Mouse (Mus musculus) mesoderm, embryonic 11.5 days (tissue): ENCODE measurements at regions not wholly inside any gene's neighbourhood (a gene's known extent, or its start where the extent isn't known, plus 50 kb on each side); places are given as distances from the start of the nearest gene placed in this dataset.

Experiments used
- DNase-seq: peaks from one replicate; pipeline ENCODE4 v3.0.0-alpha.2; 2012; ENCODE audit warnings: low read depth, low spot score

GRCm38 (mm10) chr15:31841519-31841918, 239.9 kb downstream of the Fam173b start:
- DNase-seq, result no peak

DNA sequence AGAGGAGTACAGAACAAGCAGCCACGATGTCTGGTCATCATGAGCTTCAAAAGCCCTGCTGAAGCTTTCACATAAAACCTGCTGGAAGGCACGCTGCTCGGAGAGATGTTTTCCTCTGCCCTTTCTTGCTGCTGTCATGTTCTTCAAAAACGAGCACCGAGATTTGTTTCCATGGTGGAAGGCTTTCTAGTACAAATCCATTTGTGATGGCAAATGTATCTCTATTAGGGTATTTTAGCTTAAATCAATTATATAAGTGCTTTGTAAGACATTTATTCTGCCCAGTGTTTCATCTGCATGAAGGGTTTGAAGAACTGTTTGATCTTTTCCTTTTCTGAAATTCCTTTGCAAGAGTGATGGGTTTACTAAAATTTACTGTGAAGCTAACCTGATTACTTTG, 253.1 kb downstream of the Fam173b start:
- no peak for DNase-seq

DNA sequence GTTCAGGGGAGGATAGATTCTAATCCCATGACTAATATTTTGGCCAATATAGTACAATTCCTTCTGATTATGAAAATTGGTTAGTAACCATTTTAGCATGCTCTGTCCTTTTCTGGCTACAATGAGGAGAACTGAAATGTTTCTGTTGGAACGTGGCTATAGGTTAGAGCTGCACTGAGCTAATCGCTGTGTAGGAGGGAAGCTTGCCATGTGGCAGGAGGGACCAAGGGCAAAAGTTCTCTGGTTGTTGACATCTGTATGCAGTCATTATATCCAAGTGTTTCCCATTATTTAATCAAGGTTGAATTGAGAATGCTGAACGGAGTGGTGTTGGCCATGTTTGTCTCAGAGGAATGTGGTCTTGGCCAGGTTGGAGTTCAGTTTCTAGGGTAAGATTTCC, 253.5 kb downstream of the Fam173b start:
- no peak for DNase-seq

GRCm38 (mm10) chr15:31869100-31869499, 267.4 kb downstream of the Fam173b start:
- DNase-seq, result no peak

DNA sequence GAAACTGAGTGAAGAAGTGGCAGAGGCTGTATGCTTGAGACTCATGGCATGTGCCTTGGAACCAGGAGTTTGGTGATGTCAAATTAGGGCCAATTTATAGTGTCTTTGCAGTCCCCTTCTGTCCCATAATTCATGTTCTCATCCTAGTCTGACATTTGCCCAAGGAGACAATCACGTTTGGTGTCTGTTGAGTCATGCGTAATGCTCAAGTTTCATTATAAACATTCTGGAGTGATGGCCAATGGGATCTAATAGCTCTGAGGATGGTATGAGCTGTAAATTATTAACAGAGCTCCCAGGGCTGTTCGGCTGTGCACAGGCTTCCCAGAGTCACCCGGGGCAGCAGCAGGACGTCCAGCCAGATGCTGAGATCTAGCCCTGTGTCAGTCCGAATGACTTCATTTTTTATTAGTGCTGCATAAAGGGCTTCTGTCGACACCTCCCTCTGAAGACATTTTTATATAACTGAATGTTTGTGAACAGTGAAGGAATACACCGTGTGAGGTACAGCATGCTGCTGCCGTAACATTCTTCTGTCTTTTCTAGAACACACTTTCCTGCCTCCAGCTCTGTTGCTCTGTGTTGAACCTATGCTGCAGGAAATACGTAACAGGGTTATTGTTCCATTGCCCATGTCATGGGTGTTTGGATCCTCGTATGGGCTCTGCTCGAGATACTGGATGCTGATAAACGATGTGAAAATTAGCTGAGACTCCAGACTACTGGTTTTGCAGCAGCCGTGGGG, 268.2 kb downstream of the Fam173b start:
- DNase-seq, result peak; percentile 63

- no peak for DNase-seq
Measured at GRCm38 (mm10) chr15:31875436-31875835, 273.8 kb downstream of the Fam173b start.

DNA sequence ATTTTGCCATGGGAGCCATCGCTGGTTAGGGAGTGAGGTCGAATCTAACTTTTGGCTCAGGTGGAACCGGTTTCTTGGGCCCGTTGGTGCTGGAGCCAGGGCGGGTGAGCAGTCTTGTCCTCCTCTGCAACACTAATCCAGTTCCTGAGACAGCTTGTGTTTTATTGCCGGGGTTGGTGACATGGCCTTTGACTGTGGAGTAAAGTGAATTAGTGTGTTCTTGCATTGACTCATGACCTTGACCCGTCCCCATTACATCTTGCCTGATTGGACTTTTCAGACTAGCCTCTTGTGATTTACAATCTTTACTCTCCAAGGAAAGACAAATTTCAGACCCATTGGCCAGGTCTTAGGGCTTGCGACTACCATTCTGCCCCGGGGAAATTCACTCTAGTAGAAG, 278.8 kb downstream of the Fam173b start:
- peak; percentile 69 for DNase-seq

GRCm38 (mm10) chr15:31882331-31882730, 280.7 kb downstream of the Fam173b start:
- DNase-seq, result no peak

DNA sequence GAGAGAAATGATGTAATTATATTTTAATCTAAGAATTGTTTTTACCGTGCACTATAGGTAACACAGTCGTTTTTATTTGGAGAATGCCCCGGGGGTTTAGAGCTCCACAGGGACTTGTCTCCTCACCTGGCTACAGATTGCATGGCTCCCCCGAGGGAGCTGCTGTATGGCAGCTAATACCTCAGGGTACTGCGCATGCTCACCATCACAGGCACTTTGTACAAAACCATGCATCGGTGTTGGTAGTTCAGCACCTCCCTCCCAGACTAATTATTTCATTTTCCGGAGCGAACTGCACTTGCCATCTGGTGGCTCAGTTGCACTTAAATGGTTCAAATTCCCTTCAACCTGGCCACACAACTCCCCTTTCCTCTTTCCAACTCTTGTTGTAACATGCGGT, 281.9 kb downstream of the Fam173b start:
- no peak for DNase-seq

DNA sequence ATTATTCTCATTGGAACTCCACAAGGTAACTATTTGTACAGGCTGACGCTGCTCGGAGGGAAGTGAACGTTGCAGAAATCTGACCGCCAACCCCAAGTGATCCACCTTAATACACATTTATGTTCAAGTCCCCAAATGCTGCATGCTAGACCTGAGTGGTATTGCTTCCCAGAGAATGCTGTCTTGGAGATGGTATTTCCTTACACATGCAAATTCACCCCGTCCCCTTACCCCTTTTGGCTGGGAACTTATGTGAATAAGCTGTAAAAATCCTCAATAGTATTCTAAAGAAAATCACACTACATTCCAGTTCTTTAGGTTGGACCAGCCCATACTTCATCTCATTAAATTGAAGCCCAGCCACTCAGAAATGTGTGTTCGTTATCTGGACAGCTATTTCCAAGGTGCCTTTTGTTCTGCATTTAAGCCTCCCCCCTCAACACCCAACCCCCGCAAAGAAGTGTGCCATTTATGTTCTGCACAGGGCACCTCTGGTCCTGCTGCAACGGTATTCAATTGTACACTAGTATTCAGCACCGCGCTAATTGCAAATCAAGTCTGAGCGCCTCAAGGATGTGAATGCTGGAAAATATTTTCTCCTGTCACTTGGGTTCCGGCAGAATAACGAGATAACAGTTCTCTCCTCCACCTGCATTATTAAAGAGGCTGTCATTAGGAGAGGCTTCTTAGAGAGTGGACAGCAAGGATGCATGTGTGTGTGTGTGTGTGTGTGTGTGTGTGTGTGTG, 278.0 kb upstream of the Tas2r119 start:
- DNase-seq, result no peak

- DNase-seq, result no peak
Measured at GRCm38 (mm10) chr15:31900325-31900724, 276.8 kb upstream of the Tas2r119 start.

DNA sequence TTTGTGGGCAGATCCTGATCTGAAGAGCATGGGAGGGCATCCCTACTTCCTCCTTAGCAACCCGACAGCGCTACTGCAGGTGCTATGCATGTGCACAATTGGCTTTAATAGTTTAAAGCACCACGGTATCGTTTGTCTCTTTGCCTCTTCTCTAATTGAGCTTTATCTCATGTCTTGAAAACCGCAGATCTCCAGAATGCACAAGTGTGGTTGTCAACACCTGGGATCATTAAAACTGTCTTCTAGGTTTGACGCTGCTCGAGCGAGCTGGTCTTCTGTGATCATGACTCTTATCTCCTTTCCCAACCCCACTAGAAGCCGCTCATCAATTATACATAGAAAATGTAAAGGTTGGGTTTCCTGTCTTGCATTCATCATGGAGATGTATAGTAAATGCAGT, 268.7 kb upstream of the Tas2r119 start:
- no peak for DNase-seq

DNA sequence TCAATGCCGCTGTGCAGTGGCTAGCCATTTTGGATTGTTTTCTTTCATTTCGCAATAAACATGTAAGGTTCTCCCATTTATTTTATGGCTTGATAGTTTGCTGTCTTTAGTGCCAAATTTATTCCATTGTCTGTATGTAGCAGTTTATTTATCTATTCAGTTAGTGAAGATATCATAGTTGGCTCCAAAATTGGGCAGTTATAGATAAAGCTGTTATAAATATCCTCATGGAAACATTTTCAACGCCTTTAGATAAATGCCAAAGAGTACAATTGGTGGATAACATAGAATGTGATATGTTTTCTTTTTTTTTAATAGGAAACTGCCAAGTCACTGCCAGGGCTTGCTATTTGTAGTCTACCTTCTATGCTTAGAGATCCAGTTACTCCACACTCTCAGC, 265.1 kb upstream of the Tas2r119 start:
- DNase-seq, result no peak

GRCm38 (mm10) chr15:31921485-31921884, 255.6 kb upstream of the Tas2r119 start:
- no peak for DNase-seq

DNA sequence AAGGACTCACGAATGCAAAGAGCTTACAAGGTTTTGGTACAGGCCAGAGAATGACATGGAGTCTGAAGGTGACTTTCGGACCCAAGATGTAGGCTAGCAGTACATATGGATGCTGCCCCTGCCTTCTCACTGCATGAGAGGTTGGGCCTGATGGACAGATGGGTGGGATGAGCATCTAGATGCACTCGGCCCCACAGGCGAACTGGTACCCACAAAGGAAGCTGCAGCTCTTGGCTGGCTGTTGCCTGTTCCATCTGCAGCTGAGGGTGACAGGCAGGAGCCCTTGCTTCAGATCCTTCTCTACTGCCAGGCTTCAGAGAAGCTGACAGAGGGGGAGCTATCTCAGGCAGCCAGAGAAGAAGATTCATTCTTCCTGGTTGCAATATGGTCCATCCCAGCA, 216.8 kb upstream of the Tas2r119 start:
- DNase-seq, result no peak

DNA sequence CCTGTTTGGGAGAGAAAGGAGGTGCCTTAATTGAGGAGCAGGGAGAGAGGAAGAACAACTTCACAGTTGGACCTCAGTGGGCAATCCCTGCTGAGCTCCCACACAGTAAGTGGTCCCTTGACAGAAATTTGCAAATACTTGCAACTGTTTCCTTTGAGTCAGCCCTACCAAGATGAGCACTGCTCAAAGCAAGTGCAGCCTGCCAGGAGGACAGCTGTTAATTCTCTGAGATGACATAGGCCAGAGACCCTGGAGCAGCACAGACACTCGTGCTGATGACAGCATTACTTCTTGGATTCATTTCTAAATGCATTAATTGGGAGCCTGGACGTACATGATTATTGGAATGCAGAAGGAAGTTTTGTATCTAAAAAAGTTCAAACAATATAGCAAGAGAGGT, 215.1 kb upstream of the Tas2r119 start:
- DNase-seq, result no peak

- no peak for DNase-seq
Measured at GRCm38 (mm10) chr15:31964911-31965310, 212.2 kb upstream of the Tas2r119 start.

DNA sequence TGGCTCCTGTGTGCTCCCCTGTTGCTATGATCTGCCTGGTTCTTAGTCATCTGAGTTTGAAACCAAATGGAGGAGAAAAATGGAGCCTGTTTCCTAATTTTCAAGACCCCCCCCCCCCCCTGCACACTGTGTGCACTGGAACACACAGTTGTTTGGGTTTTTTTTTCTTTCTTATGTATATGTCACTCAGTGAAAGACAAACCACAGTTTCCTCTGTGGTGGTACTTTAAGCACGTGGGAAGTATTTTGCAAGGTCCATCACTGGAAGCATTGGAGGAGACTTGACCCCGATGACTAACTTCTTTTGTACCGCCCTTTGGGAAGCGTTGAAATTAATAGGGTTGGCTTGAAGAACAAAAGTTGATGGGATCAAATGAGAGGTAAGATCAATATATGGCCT, 211.5 kb upstream of the Tas2r119 start:
- no peak for DNase-seq

- no peak for DNase-seq
Measured at GRCm38 (mm10) chr15:31972891-31973290, 204.2 kb upstream of the Tas2r119 start.

GRCm38 (mm10) chr15:31973889-31974288, 203.2 kb upstream of the Tas2r119 start:
- DNase-seq, result no peak

GRCm38 (mm10) chr15:31976461-31976860, 200.6 kb upstream of the Tas2r119 start:
- DNase-seq, result no peak

DNA sequence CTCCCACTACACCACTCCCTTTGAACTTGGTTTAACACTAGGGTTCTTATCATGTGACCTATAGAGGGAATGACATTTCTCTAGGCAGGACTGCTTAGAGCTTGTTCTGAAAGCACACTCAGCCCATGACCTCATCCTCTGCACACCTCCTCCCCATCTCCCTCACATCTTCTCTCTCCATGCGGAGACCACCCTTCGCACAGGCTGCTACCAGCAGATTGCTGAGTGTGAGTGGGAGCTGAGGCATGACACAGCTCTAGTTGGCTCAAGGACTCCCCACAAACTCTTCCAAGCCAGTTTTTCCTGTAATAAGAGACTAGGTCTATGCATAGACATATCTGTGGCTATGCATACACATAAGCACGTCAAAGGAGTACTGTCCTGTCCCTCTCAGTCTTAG, 199.5 kb upstream of the Tas2r119 start:
- no peak for DNase-seq

DNA sequence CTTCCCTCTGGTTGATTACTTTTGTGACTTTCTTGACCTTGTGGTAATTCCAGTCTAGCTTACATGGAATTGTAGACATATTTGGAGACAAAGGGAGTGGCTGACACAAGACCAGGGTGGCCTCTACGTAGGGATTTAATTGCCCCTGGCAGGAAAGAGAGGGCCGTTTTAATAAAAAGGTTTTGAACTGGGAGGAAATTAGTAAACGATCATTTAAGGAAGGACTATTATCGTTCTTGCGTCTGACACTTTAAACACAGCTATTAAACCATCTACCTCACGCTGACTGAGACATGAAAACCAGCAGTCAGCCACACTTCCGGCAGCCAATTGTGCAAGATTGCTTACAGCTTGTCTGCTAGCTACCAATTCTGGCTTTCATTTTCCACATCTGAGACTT, 197.1 kb upstream of the Tas2r119 start:
- no peak for DNase-seq
